Mouse (Mus musculus) MEL (cell line): ENCODE measurements around the gene Phlda2.

ENCODE experiments used
- CTCF ChIP-seq, 3 experiments: IDR thresholded peaks in 2 of 3; conservative IDR thresholded peaks in 1 of 3; 2 replicates each; pipeline ENCODE4 v1.5.1; 2011 to 2012; ENCODE audit warnings: low read length in 3 of 3, low read depth in 2 of 3, mild to moderate bottlenecking in 2 of 3, improper control_type of control experiment in 1 of 3, inconsistent platforms in 1 of 3, mixed read lengths in 1 of 3, moderate library complexity in 1 of 3; ENCODE audit not compliant: control insufficient read depth in 1 of 3, insufficient read depth in 1 of 3, poor library complexity in 1 of 3, severe bottlenecking in 1 of 3
- E2F4 ChIP-seq: IDR thresholded peaks from 2 replicates; pipeline ENCODE4 v1.6.1; 2011; ENCODE audit warnings: low read depth, low read length, improper control_type of control experiment, borderline replicate concordance
- EP300 ChIP-seq, 2 experiments: IDR thresholded peaks; 2 replicates each; pipeline ENCODE4 v1.6.1; 2011; ENCODE audit warnings: improper control_type of control experiment in 2 of 2, low read length in 2 of 2, low read depth in 1 of 2, mild to moderate bottlenecking in 1 of 2
- HCFC1 ChIP-seq: IDR thresholded peaks from 2 replicates; pipeline ENCODE4 v1.6.1; 2012; ENCODE audit warnings: low read depth, mild to moderate bottlenecking, inconsistent platforms, low read length, improper control_type of control experiment, moderate library complexity
- KAT2A ChIP-seq: conservative IDR thresholded peaks from 2 replicates; pipeline ENCODE4 v1.6.1; 2012; ENCODE audit warnings: low read depth, low read length, improper control_type of control experiment, inconsistent platforms
- MAZ ChIP-seq: IDR thresholded peaks from 2 replicates; pipeline ENCODE4 v1.6.1; 2012; ENCODE audit warnings: low read depth, mild to moderate bottlenecking, inconsistent platforms, low read length, improper control_type of control experiment
- POLR2A ChIP-seq, 2 experiments: IDR thresholded peaks; 2 replicates each; pipeline ENCODE4 v1.6.1; 2011 to 2012; ENCODE audit warnings: low read length in 2 of 2, mild to moderate bottlenecking in 2 of 2, control low read depth in 1 of 2, improper control_type of control experiment in 1 of 2, low read depth in 1 of 2, moderate library complexity in 1 of 2; ENCODE audit not compliant: control insufficient read depth in 1 of 2, insufficient read depth in 1 of 2, poor library complexity in 1 of 2
- UBTF ChIP-seq: IDR thresholded peaks from 2 replicates; pipeline ENCODE4 v1.6.1; 2012; ENCODE audit warnings: low read depth, mild to moderate bottlenecking, inconsistent platforms, low read length, improper control_type of control experiment, moderate library complexity, borderline replicate concordance; ENCODE audit not compliant: insufficient read depth
- ZC3H11A ChIP-seq: IDR thresholded peaks from 2 replicates; pipeline ENCODE4 v1.6.1; 2012; ENCODE audit warnings: low read depth, mild to moderate bottlenecking, inconsistent platforms, low read length, improper control_type of control experiment
- ZMIZ1 ChIP-seq: IDR thresholded peaks from 2 replicates; pipeline ENCODE4 v1.6.1; 2012; ENCODE audit warnings: low read depth, mild to moderate bottlenecking, inconsistent platforms, low read length, improper control_type of control experiment, moderate library complexity
- ZNF384 ChIP-seq: IDR thresholded peaks from 2 replicates; pipeline ENCODE4 v1.6.1; 2012; ENCODE audit warnings: low read depth, mild to moderate bottlenecking, inconsistent platforms, low read length, improper control_type of control experiment

DNA sequence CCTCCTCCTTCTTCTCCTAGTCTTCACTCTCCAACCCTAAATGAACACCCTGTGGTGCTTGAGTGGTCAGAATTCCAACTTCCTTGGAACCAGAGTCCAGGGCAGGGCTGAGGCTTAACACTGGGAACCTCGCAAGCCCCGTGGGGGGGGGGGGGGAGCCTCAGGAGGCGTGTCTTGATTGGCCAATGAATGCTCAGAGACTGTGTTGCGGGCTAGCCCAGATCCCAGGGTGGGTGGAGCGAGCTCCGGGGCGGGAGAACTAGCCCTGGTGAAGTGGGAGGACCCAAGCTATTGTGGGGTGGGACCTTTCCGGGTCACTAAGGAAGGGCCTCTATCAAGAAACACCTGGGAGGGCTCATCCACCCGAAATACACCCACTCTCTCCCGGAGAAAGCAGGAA is 28.1 kb downstream of the Phlda2 start:
- TF ChIP-seq POLR2A (IDR thresholded peaks at IDR 0.05; ENCODE audit: control insufficient read depth in 1 of 2, insufficient read depth in 1 of 2, low read depth in 1 of 2, low read length in 2 of 2, poor library complexity in 1 of 2) (no peak), HCFC1 (no peak), ZMIZ1 (no peak), ZNF384 (no peak), CTCF (IDR thresholded peaks at IDR 0.05 in 2 of 3, conservative IDR thresholded peaks at IDR 0.05 in 1 of 3; ENCODE audit: control insufficient read depth in 1 of 3, insufficient read depth in 1 of 3, low read depth in 2 of 3, low read length in 3 of 3, poor library complexity in 1 of 3, severe bottlenecking in 1 of 3) (no peak), KAT2A (no peak), EP300 (IDR thresholded peaks at IDR 0.05; ENCODE audit: low read depth in 1 of 2, low read length in 2 of 2) (no peak), ZC3H11A (no peak), E2F4 (0 out of 2 replicates have a peak, but pooled peaks have one; percentile 36), UBTF (no peak), MAZ (peak; percentile 84; the same call in 1 of the 2 replicates)
